Mouse (Mus musculus): ENCODE measurements around the gene Olfr1112.
"Not testable (repeated sequence)": the region's sequence is repeated elsewhere in the genome, so short reads cannot be mapped to it uniquely, and the experiment has no call there.

Olfr1112 gene

GRCm38 (mm10) chr2:87187498-87187897 lies at the start of gene Olfr1112:
Gene Olfr1112 (plus strand): TSS chr2:87187798.
- no peak for DNase-seq

- no peak for DNase-seq
These were observed 47.4 kb upstream of the Olfr1112 start, which contains the start of gene Olfr1110 for GRCm38 (mm10) chr2:87140200-87140599. Gene Olfr1110 (minus strand): TSS chr2:87140300.

- DNase-seq: no peak
These were observed 35.1 kb upstream of the Olfr1112 start, which contains the start of gene Olfr1111 for GRCm38 (mm10) chr2:87152524-87152923. Gene Olfr1111 (minus strand): TSS chr2:87152624.

GRCm38 (mm10) chr2:87167731-87168130 lies 19.9 kb upstream of the Olfr1112 start:
- DNase-seq: not testable (repeated sequence)

GRCm38 (mm10) chr2:87208670-87209069 lies 21.1 kb downstream of the Olfr1112 start, which contains the start of gene Olfr1113:
Gene Olfr1113 (plus strand): TSS chr2:87208970.
- no peak for DNase-seq

All from right cerebral cortex, postnatal 14 days (tissue).